ENCODE assay signal across 15 mouse cellular contexts in the genomic region with DNA sequence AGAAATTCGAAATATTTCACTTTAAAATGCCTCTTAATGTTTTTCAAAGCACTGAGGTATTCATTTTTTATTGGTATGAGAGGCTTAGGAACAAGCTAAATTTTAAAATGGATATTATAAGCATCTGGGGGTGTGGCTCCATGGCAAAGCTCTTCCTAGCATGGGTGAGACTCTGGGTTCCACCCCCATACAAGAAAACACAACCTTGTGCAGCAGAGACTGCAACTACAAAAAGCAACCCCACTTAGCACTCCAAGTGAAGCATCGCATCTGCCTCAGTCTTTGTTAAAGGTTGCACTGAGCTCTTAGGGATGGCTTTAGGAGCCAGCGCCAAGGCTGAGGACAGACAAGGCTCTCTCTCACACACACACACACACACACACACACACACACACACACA.
"Had no signal": no experiment of that assay in that cellular context is flagged by ENCODE, and none has a peak within 500 bp of the region (broad histone marks: within the 10 kb centered on the region; RNA-seq: fewer than 3 reads in every experiment).

No protein-coding gene starts in this region.

- H3K4me2 ChIP-seq: neural tube, embryonic 12.5 days; neural tube, embryonic 13.5 days; neural tube, embryonic 15.5 days; stomach, embryonic 15.5 days had no signal

- H3K27me3 ChIP-seq: neural tube, embryonic 12.5 days; neural tube, embryonic 13.5 days; neural tube, embryonic 15.5 days; stomach, embryonic 15.5 days had no signal

- H3K4me3 ChIP-seq: neural tube, embryonic 12.5 days; neural tube, embryonic 13.5 days; neural tube, embryonic 15.5 days; stomach, embryonic 15.5 days had no signal

- H3K4me1 ChIP-seq: neural tube, embryonic 12.5 days; neural tube, embryonic 13.5 days; neural tube, embryonic 15.5 days; stomach, embryonic 15.5 days had no signal

- H3K27ac ChIP-seq: neural tube, embryonic 12.5 days; neural tube, embryonic 13.5 days; neural tube, embryonic 15.5 days; stomach, embryonic 15.5 days had no signal

- H3K9me3 ChIP-seq: neural tube, embryonic 12.5 days; neural tube, embryonic 13.5 days; neural tube, embryonic 15.5 days; stomach, embryonic 15.5 days had no signal

- H3K9ac ChIP-seq: neural tube, embryonic 12.5 days; neural tube, embryonic 13.5 days; neural tube, embryonic 15.5 days; stomach, embryonic 15.5 days had no signal

- DNase-seq: retina, postnatal 1 day; right cerebral cortex, adult 18-20 months; right cerebral cortex, postnatal 14 days; right cerebral cortex, postnatal 25 days; right cerebral cortex, postnatal 4 days; thymus, adult 18-20 months; thymus, adult 2 months; thymus, postnatal 14 days; thymus, postnatal 25 days; thymus, postnatal 36 days; thymus, postnatal 4 days had no signal

- H3K36me3 ChIP-seq: neural tube, embryonic 12.5 days; stomach, embryonic 15.5 days had no signal
